In genomic region chr10:93471415-93471814, GRCm38 (mm10) we compare ENCODE assay signal across 8 mouse cellular contexts. TPM values are rescaled to one million over a fixed set of nuclear protein-coding genes. Genes with fewer than 3 reads are reported as not detected.
DNase-seq lines count a peak whose midpoint lies in the region; ATAC-seq and TF ChIP-seq lines count a peak whose summit lies in the region.

No protein-coding gene starts in this region.

- H3K27ac ChIP-seq in kidney, embryonic 16.5 days (ENCODE audit: low read length): no peak overlapping the region
- no peak overlapping the region for H3K27ac ChIP-seq in limb, embryonic 14.5 days (replicated peaks; ENCODE audit: low read depth, low read length)
- no peak overlapping the region for H3K27ac ChIP-seq in stomach, embryonic 14.5 days (ENCODE audit: low read length)

- H3K4me3 ChIP-seq in kidney, embryonic 16.5 days (ENCODE audit: low read length): no peak overlapping the region
- no peak overlapping the region for H3K4me3 ChIP-seq in limb, embryonic 14.5 days (replicated peaks; ENCODE audit: low read length)
- H3K4me3 ChIP-seq in myocyte: no peak overlapping the region
- H3K4me3 ChIP-seq in stomach, embryonic 14.5 days (ENCODE audit: low read depth, low read length): no peak overlapping the region

- H3K9ac ChIP-seq in kidney, embryonic 16.5 days (replicated peaks; ENCODE audit: low read length): no peak overlapping the region
- no peak overlapping the region for H3K9ac ChIP-seq in limb, embryonic 14.5 days (ENCODE audit: low read depth, low read length, severe bottlenecking)
- H3K9ac ChIP-seq in stomach, embryonic 14.5 days (replicated peaks; ENCODE audit: low read depth, low read length): no peak overlapping the region

- peaks cover 63% of the 10 kb centered on the region for H3K36me3 ChIP-seq in kidney, embryonic 16.5 days (ENCODE audit: insufficient read depth, low read length)
- H3K36me3 ChIP-seq in limb, embryonic 14.5 days (ENCODE audit: control insufficient read depth, insufficient read depth, low read length): peaks cover 84% of the 10 kb centered on the region
- peaks cover 34% of the 10 kb centered on the region for H3K36me3 ChIP-seq in myocyte (ENCODE audit: control insufficient read depth, insufficient read depth)
- peaks cover 74% of the 10 kb centered on the region for H3K36me3 ChIP-seq in stomach, embryonic 14.5 days (ENCODE audit: control insufficient read depth, insufficient read depth, low read length)

- 54% methylated on average over 11 of the region's 11 CpGs for WGBS in kidney, embryonic 16.5 days
- WGBS in limb, embryonic 14.5 days: 49% methylated on average over 11 of the region's 11 CpGs
- WGBS in stomach, embryonic 14.5 days: 56% methylated on average over 11 of the region's 11 CpGs

- no peak for TF ChIP-seq POLR2A in limb, embryonic 14.5 days (IDR thresholded peaks at IDR 0.05; ENCODE audit: borderline replicate concordance, extremely low read depth, insufficient read depth, insufficient read length)
- no peak for TF ChIP-seq POLR2A in myocyte (IDR thresholded peaks at IDR 0.05; ENCODE audit: insufficient read length, low read depth)

- no peaks in the 10 kb centered on the region for H3K4me1 ChIP-seq in kidney, embryonic 16.5 days (ENCODE audit: insufficient read depth, low read length)
- H3K4me1 ChIP-seq in limb, embryonic 14.5 days (ENCODE audit: control insufficient read depth, insufficient read depth, low read length): no peaks in the 10 kb centered on the region
- H3K4me1 ChIP-seq in stomach, embryonic 14.5 days (ENCODE audit: control insufficient read depth, insufficient read depth, low read length): no peaks in the 10 kb centered on the region

- no peaks in the 10 kb centered on the region for H3K79me2 ChIP-seq in myocyte (ENCODE audit: control insufficient read depth, insufficient read depth)

- intact Hi-C loops in gastrocnemius, postnatal 14 days (cut with DNase I; ENCODE audit: low total_unique reads): loop anchor here (5.0 to 10.0 kb wide), 2 partner anchors 44 to 417 kb away; no protein-coding TSS in a partner anchor

- DNase-seq in kidney, adult 11 months: peak; percentile 66
- DNase-seq in gastrocnemius, postnatal 14 days: peak; percentile 84
- DNase-seq in kidney, adult 8-10 months: peak; percentile 67 to 84
- DNase-seq in limb, embryonic 14.5 days (ENCODE audit: low spot score): peak; percentile 85

- no peaks in the 10 kb centered on the region for H3K9me3 ChIP-seq in kidney, embryonic 16.5 days (ENCODE audit: low read length)
- H3K9me3 ChIP-seq in limb, embryonic 14.5 days (ENCODE audit: control insufficient read depth, low read length): no peaks in the 10 kb centered on the region
- no peaks in the 10 kb centered on the region for H3K9me3 ChIP-seq in stomach, embryonic 14.5 days (ENCODE audit: control insufficient read depth, low read depth, low read length)

- H3K27me3 ChIP-seq in kidney, embryonic 16.5 days (ENCODE audit: insufficient read depth, low read length): no peaks in the 10 kb centered on the region
- no peaks in the 10 kb centered on the region for H3K27me3 ChIP-seq in limb, embryonic 14.5 days (ENCODE audit: control insufficient read depth, insufficient read depth, low read length)
- H3K27me3 ChIP-seq in myocyte (ENCODE audit: control insufficient read depth, insufficient read depth, insufficient read length): no peaks in the 10 kb centered on the region
- H3K27me3 ChIP-seq in stomach, embryonic 14.5 days (ENCODE audit: control insufficient read depth, insufficient read depth, low read length): no peaks in the 10 kb centered on the region

- ATAC-seq in kidney, embryonic 16.5 days (ENCODE audit: low FRiP score, low TSS enrichment): no peak
- peak; percentile 96 for ATAC-seq in common myeloid progenitor, adult 5-6 weeks (replicated peaks; ENCODE audit: low read depth, poor library complexity, severe bottlenecking)
- no peak for ATAC-seq in limb, embryonic 14.5 days (ENCODE audit: low FRiP score, low read depth)
- peak; percentile 53; the same call in 1 of the 2 replicates for ATAC-seq in stomach, embryonic 14.5 days (ENCODE audit: insufficient number of reproducible peaks, insufficient read depth, low FRiP score, low read depth)

- no peak overlapping the region for H3ac ChIP-seq in myocyte (ENCODE audit: control insufficient read depth, insufficient read length)

- no peak overlapping the region for H3K4me2 ChIP-seq in kidney, embryonic 16.5 days (replicated peaks; ENCODE audit: low read depth, low read length)
- no peak overlapping the region for H3K4me2 ChIP-seq in limb, embryonic 14.5 days (replicated peaks; ENCODE audit: low read depth, low read length, severe bottlenecking)
- peak overlapping the region; percentile 12 for H3K4me2 ChIP-seq in myocyte (ENCODE audit: low read depth)
- H3K4me2 ChIP-seq in stomach, embryonic 14.5 days (replicated peaks; ENCODE audit: low read depth, low read length): no peak overlapping the region

TF ChIP-seq in myocyte, 11 proteins besides CTCF, POLR2A, EP300 and RAD21:
- no peak for TF ChIP-seq TCF3 (IDR thresholded peaks at IDR 0.05; ENCODE audit: insufficient read length, low read depth)
- no peak for TF ChIP-seq POLR2AphosphoS2 (IDR thresholded peaks at IDR 0.05; ENCODE audit: insufficient read length, low read depth)
- no peak for TF ChIP-seq CEBPB (IDR thresholded peaks at IDR 0.05; ENCODE audit: insufficient read depth, poor library complexity, severe bottlenecking)
- no peak for TF ChIP-seq TCF12 (IDR thresholded peaks at IDR 0.05; ENCODE audit: insufficient read depth, poor library complexity, severe bottlenecking)
- no peak for TF ChIP-seq USF1 (IDR thresholded peaks at IDR 0.05; ENCODE audit: low read depth)
- TF ChIP-seq SRF (IDR thresholded peaks at IDR 0.05; ENCODE audit: control insufficient read depth, insufficient read length, low read depth): no peak
- TF ChIP-seq MAX (IDR thresholded peaks at IDR 0.05; ENCODE audit: low read depth): no peak
- no peak for TF ChIP-seq MYOG (IDR thresholded peaks at IDR 0.05; ENCODE audit: control insufficient read depth in 1 of 3, insufficient read depth in 1 of 3, insufficient read length in 2 of 3, low read depth in 2 of 3)
- no peak for TF ChIP-seq E2F4 (IDR thresholded peaks at IDR 0.05; ENCODE audit: insufficient read depth)
- TF ChIP-seq REST (IDR thresholded peaks at IDR 0.05; ENCODE audit: insufficient read depth, insufficient read length): no peak
- no peak for TF ChIP-seq MYOD1 (IDR thresholded peaks at IDR 0.05; ENCODE audit: control insufficient read depth in 1 of 3, insufficient read length in 2 of 3, low read depth in 2 of 3)
TF ChIP-seq in myocyte: peak in this region for 0.

RNA-seq across cellular contexts. Expression of gene Hal, which starts 17.2 kb away (rescaled TPM):
- polyA plus RNA-seq in kidney, embryonic 16.5 days (2015; fragmentation: Nextera tagmentation; extraction: Ambion mirVana): 0.25 TPM in 1 of 2 replicates, not detected in the other
- total RNA-seq in common myeloid progenitor, adult 5-6 weeks (2017): 0.29 and 1.1 TPM in 2 replicates
- under 1 TPM in 1 of 2 experiments, not detected in 1; 0.16 TPM for total RNA-seq in gastrocnemius, postnatal 14 days (2021)
- polyA plus RNA-seq in limb, embryonic 14.5 days (2012; rRNA removed): 0.03 and 0.09 TPM in 2 replicates
- 0.15 and 0.17 TPM in 2 replicates for polyA plus RNA-seq in limb, embryonic 14.5 days (2014; fragmentation: Nextera tagmentation; extraction: Ambion mirVana)
- 0.11 TPM for polyA plus RNA-seq in myocyte (2012; fragmentation: generic; extraction: Trizol)
- polyA plus RNA-seq in stomach, embryonic 14.5 days (2014; fragmentation: Nextera tagmentation; extraction: Ambion mirVana): 2.1 and 2.3 TPM in 2 replicates

RNA-seq across cellular contexts. Expression of gene Lta4h, which starts 18.2 kb away (rescaled TPM):
- 177 and 178 TPM in 2 replicates for polyA plus RNA-seq in kidney, embryonic 16.5 days (2015; fragmentation: Nextera tagmentation; extraction: Ambion mirVana)
- 139 and 195 TPM in 2 replicates for total RNA-seq in common myeloid progenitor, adult 5-6 weeks (2017)
- 10 to 100 TPM; 24.9 to 29.9 TPM for total RNA-seq in gastrocnemius, postnatal 14 days (2021)
- 136 and 156 TPM in 2 replicates for polyA plus RNA-seq in limb, embryonic 14.5 days (2012; rRNA removed)
- polyA plus RNA-seq in limb, embryonic 14.5 days (2014; fragmentation: Nextera tagmentation; extraction: Ambion mirVana): 193 and 198 TPM in 2 replicates
- polyA plus RNA-seq in myocyte (2012; fragmentation: generic; extraction: Trizol): 73.9 TPM
- polyA plus RNA-seq in stomach, embryonic 14.5 days (2014; fragmentation: Nextera tagmentation; extraction: Ambion mirVana): 212 and 220 TPM in 2 replicates

Comparison
In these comparisons a context has a peak if more than half of its experiments do, and no peak if none do; other contexts are left out.
1. ATAC-seq: peak in common myeloid progenitor, adult 5-6 weeks (single experiment) and stomach, embryonic 14.5 days (single experiment); none in kidney, embryonic 16.5 days (single experiment) and limb, embryonic 14.5 days (single experiment).
2. Peak in every context shown above with its lines, with median percentiles within 50 percentile points of each other: DNase-seq.